Mouse (Mus musculus) natural killer cell, adult 2 months (primary cell): Measurements from ENCODE around the gene Pcsk6.
"Not testable (repeated sequence)": the region's sequence is repeated elsewhere in the genome, so short reads cannot be mapped to it uniquely, and the experiment has no call there.

Experiments
- DNase-seq, 2 experiments: peaks; one replicate each; pipeline ENCODE4 v3.0.0; 2022; ENCODE audit warnings: low spot score in 2 of 2

Gene Pcsk6

DNA sequence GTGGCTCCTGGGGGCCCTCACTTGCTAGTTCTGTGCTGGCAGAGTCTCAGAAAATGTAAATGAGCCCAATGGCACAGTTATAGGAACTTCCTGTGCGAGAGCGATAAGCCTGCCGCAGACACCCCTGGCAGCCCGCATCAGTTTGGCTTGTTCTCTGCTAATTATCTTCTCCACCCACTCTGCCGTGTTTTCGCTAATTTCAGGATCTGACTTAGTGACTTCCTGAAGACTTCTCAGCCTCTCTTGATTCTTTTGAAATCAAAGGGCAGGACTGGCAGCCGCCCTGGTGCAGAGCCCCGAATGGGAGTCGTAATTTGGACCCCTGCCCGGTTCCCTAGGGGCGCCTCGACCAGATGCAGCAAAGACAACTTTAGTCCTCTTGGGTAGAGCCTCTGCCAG, 19.8 kb downstream of the Pcsk6 start:
- DNase-seq = peak in 1 of 2 experiments; percentile 16

DNA sequence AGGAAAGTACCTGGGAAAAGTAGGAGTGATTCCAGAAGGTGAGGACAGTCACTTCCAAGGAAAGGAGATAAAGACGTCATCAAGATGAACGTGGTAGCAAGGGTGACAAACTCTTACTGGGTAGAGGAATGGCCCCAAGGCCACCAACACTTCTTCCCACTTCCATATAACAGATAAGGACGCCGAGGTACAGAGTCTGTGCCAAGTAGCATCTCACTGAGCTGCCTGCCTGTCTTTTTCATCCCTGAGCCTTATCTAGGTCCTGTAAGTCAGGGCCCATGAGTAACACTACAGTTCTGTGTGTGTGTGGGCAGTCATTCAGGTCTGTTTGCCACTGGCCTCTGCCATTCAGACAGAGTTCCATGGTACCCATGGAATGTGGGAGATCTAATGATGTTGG, 23.4 kb downstream of the Pcsk6 start:
- DNase-seq = no peak

DNA sequence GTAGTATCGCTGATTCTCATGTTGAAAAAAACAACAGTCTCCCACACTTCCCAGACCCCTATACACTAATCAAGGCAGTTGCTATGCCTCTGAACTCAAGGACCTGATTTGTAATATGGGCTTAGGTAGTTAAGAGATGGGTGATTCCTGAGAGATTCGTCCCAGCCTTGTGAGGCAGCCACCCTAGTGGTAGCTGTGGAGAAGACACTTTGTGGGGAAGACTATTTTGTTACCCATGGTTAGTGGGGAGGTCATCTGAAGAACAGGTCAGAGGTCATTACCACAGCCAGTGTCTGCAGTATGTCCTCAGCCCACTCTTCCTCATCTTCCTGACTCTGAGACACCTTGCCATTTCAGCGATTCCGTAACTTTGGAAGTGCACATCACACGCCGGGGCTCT, 24.3 kb downstream of the Pcsk6 start:
- DNase-seq = no peak

DNA sequence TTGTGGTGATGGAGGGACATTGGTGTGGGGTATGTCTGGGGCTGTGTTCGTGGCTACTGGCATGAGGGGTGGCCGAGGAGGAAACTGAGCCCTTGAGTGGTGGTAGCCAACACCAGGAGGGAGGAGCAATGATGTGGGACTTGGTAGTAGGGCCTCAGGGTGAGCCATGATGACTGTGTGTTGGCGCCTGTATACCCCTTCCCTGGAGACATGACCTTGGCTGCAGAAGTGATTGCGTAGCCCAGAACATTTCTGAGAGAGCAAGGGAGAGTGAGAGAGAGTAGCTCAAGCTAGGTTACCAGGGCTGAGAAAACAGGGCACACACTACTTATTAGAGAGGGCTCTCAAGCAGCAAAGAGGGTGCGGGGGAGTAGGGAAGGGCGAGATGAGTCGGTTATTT, 30.3 kb downstream of the Pcsk6 start:
- DNase-seq = no peak

DNA sequence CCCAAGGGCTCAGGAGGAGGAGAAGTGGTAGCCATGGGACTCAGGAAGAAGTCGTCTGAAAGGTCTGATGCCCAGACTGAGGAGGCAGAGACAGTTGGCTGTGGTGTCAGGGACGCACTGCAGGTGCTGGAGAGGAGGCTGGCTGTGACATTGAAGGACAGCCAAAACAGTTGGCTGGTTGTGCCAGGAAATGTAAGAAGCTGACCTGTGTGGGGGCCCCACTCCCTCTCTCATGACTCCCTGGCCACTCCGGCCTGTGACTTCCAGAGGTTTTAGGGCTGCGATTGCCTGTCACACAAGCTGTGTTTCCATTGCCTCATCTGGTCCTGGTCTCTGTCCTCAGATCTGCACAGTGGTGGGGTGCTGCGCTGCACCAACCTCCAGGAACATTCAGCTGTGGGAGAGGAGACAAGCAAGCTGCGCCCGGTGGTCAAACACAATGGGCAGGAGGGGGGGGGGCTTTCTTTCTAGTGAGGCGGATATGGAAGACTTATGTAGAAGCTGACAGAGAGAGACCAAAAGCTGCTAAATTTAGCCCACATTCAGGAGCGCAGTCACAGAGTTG, 30.8 kb downstream of the Pcsk6 start:
- DNase-seq = no peak

DNA sequence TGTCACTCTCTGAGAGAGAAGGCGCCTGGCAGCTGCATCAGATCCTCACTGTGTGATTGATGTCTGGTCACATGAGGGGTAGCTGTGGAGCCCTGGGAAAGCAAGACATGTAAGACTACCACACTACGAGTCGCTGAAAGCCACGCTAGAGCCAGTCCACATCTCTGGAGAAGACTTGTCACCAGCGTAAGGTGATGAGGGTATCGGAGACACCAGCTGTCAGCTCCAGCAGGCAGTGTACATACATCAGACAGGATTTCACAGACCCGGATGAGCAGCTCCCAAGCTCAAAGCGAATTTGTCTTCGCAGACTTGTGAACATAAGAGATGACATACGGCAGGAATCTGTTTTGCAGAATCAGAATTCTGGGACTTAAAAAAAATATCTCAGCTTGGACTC, 32.0 kb downstream of the Pcsk6 start:
- DNase-seq = no peak

DNA sequence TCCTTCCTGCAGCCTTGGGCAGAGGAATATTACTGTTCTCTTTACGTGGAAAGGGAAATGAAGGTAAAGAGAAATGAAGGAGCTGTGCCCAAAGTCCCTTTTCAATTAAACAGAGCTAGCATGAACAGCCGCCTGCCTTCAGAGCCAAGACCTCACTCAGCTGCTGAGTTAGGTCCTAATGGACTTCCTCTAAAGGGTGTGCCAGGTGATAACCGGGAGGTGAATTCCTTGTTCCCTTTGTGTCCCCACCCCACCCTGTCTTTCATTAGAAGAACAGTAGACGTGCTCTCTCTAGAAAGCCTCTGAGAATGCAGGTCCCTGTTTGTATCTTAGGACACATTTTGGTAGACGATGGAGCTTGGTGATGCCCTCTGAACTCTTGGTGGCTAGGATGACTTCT, 33.7 kb downstream of the Pcsk6 start:
- DNase-seq = no peak

DNA sequence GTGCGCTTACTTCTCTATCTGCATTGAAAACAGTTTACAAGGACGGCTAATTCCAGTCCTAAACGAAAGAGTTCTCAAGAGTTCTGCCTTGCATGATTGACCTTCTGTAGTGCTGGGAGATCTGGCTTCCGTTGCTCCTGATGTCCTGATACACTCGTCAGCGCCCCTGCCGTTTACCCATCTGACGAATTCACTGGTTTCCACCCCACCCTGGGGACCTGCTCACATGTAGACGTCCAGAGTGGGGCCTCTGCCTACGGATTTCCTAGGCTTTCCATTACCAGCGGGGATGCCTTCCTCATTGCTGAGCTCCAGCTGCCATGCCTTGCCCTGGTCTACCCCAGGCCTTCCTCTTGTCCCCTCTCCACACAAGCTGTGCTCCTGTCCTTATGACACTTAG, 39.7 kb downstream of the Pcsk6 start:
- no peak for DNase-seq

DNA sequence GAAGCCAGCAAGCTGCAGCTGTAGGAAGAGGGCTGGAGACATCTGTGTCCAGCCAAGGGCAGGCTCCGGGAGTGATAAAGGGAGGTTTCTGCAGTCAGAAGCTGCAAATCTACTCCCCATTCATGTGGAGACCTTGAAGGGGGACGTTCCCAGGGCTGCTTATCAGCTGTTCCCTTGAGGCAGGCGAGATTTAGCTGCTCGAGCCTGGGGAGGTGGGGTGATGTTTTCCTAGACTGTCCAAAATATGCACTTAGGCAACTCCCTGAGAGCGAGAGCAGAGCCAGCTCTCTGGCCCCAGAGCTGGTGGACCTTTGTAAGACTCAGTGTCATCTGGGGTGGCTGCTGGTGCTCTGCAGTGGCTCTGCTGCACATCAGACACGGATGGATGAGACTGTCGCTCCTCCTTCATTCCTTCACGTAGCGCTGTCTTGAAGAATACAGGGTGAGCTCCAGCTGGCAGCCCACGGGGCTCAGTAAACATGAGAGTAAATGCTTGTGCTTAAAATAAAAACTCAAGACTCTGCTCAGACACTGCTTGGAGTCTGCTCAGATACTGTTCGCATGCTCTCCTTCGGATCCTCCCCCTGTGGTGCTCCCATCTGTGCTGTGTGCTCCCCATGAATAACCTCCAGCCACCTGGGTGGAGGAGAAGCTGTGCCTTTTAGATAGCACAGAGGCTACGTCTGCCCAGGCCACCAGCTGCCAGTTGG, 41.1 kb downstream of the Pcsk6 start:
- DNase-seq = no peak

DNA sequence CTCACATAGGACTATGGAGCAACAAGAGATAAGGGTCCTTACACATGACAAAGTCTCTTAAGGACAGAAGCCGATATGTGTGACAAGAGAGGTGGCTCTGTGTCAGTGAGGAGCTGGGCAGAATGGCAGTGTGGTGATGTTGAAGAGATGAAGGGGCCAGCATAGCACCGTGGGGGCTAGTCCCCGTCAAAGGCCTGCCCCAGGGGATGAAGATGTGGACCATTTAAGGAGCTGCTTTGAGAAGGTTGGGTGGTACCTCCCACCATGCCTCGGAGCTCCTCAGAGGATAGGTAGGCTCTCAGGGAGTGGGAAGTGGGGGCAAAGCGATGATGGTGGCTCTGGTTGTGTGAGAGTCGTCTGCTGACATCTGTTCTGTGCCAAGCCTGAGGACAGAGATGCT, 41.9 kb downstream of the Pcsk6 start:
- no peak for DNase-seq

DNA sequence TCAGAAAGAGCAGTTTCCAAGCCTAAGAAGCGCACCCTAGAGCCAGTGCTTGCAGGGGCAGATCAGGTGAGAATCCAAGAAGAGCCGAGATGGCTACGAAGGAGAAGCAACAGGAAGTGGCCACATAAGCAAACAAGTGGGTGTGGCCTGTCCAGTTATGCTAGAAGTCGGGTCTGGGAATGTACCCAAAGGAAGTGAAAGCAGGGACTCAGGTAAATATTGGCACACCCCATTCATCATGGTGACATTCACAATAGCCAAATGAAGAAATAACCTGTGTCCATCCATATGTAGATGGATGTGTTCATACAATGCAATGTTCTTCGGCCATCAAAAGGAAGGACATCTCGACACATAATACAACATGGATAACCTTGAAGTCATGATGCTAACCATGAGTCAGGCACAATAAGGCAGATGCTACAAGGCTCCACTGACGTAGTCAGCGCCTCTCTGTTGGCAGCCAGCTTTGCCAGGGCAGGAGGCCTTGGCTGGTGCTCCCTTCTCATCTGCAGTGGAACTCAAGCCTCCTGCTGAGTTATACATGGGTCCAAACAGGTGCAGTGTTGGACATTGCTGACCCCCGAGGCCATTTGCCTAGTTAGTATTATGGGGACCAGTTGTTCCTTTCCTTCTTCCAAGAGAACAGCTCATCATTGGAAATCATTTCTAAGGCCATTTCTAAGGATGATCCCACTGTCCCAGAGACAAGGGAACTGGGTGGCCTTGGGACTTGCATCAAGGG, 45.2 kb downstream of the Pcsk6 start:
- no peak for DNase-seq

DNA sequence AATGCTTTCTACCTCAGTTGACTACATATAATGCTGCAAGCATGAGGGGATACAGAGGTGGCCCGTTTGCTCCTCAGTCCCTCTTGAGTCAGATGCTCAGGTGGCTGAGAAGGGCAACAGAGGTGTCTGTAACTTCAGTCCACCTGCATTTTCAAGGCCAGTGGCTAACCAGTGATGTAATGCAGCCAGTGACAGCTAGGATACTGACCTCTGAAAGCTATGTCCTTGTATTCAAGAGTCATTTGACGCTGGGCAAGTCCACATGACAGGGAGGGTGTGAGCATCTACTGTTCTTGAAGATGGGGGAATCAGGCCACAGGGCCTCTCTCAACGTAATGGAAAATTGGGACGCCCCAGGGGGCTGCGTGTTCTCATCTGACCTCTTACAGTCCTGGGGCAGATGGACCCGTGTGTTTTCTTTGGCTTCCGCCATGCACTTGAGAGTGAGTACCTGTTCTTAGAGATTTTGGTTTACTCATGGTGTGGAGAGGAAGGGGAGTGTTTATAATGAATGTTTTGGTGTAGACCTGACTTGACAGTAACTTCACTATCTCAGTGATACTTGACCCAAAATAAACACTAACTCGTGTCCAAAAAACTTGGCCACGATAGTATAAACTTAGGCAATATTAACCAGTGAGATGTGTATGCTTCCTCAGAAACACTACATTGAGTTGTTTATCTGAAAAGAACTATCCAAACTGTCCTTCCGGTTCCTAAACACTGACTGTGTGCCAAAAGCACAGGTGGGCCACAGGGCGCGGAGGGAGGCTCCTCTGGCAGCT, 48.0 kb downstream of the Pcsk6 start:
- no peak for DNase-seq

DNA sequence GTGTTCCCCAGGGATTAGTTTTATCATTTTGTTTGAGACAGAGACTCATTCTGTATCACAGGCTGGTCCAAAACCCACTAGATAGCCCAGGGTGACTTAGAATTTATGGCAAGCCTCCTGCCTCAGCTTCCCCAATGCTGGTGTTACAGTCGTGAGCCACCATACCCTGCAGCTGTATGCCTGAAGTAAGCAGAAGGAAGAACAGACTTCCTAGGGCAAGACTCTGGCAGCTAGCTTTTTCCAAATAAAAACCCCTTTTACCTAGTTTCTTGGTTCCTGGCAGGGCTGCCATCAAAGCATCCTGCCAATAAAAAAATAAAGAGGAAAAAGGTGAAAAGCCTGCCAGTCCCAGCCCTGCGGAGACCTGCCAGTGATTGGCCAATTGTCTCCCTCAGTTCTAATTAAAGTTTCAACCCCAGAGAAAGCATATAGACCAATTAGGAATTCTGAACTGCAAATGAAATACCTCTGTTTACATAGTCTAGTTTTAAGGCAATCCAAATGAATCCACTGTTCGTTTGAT, 51.6 kb downstream of the Pcsk6 start:
- DNase-seq = no peak

DNA sequence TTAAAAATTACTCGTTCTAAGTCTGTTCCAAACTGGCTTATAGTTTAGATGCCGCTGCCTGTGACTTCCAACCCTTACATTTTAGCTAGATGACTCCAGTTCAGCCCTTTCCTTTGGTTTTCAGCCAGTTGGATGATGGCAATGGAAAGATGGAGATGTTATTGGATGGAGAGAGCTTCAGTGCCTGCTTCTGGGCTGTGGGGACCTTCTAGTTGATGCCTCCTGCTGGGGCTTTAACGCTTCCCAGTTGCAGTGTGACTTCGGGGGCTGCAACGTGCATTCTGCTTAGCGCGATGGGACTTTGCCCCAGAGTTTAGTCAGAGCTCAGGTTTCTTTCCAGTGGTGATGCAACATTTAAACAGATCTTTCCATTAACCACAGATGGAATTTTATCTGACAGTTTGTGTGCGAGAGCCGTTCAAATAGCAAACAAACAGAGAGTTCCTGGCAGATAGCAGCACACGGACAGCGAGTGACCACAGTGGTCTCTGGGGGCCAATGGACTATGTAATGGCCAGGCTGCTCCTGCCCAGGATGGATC, 53.3 kb downstream of the Pcsk6 start:
- no peak for DNase-seq

DNA sequence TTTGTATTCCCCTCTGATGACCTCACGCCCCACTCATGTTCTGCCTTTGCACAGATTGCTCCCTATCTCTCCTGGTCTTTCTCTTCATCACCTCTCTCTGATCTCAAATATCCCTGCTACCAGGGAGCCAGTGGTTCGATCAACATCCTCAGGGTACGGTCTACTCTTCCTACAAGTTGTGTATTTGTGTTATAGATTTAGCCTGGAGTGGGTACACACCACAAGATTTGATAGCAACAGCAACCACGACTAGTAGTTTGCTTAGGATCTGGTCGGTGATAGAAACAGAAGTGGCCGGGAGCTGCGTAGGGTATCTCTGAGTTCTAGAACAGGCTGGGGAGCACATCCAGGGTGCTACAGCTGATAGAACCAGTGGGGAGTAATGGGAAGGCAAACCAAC, 54.3 kb downstream of the Pcsk6 start:
- DNase-seq = no peak

DNA sequence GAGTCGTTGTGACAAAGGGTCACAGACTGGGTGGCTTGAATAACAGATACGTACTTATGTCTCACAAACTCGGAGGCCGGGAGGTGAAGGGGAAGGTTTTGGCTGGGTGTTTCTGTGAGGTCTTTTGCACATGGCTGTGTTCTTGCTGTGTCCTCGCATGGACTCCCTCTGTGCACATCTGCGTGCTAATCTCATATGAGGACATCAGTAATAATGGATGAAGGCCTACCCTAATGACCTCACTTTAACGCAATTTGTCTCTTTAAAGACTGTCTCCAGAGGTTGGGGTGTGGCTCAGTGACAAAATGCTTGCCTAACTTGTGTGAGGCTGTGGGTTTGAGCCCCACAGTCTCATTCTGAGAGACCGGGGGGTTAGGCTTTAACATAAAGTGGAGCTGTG, 55.0 kb downstream of the Pcsk6 start:
- no peak for DNase-seq

DNA sequence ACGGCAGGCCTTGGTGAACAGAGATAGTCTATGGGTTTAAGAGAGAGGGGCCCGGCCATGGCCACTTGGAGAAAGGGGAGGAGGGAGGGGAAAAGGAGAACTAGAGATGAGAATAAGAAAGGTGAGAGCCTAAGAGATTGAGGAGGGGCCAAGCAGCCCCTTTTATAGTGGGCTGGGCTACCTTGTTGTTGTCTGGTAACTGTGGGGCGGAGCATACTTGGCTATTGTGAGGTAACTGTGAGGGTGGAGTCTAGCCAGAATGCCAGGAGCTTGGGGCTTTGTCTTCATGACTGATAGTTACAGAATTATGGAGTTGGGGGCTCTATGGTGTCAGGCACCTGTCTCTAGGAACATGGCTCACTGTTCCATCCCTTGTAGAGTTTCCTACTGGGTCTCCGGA, 56.9 kb downstream of the Pcsk6 start:
- no peak for DNase-seq

DNA sequence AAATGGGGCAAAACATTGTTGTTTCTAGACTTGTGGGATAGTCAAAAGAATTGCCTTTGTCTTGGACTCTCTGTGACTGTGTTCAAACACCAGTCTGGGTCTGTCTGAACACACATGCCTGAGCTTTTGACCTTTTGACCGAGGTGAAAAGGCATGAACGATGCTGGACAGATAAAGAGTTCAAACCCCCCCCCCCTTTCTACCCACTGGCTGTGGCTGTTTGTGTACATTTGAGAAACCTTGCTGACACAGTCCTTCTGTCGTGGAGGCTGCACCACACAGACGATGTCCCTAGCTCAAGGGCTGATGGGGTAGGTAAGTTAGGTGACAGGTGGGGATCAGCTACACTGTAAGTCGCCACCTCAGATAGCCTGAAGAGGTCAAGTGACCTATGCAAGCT, 67.9 kb downstream of the Pcsk6 start:
- no peak for DNase-seq

DNA sequence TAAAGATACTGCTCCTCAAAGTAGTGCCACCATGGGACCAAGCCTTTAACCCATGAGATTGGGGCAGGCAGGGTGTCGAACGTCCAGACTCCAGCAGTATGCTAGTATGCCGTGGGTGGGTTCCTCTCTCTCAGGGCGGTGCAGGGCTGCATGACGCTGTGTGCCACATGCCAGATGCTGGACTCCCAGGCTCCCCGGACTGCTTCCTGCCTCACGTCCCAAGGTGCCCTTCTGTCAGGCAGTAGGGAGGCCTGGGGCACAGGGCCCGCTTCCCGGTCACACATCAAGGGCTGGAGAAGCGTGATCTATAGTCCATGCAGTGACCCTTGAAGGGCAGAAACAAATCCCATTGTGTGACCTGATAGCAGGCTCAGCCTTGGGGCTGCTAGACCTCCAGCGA, 68.9 kb downstream of the Pcsk6 start:
- DNase-seq = no peak

DNA sequence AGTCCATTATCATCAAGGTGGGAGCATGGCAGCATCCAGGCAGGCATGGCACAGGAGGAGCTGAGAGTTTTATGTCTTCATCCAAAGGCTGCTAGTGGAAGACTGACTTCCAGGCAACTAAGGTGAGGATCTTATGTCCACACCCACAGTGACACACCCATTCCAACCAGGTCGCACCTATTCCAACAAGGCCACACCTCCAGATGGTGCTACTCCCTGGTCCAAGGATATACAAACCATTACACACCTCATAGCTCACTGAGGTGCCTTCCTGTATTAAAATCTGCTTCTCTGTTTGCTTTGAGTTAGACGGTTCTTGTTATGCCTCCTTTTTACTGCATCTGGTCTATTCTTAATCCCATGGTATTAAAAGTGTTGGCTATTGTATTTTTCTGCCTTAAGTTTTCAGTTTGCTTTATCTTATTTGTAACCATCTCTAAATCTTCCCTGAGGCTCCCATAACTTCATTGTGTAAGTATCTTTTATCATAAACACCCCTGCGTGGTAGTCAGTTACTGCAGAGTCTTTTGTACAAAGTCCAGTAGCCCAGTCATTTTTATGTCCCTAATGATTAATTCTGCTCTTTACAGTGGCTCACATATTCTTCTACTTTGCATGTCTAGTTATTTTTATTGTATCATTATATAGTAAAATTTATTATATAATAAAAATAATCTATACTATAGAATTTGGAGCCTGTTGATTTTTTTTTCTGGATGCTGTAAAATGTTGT, 72.9 kb downstream of the Pcsk6 start:
- DNase-seq = not testable (repeated sequence)

DNA sequence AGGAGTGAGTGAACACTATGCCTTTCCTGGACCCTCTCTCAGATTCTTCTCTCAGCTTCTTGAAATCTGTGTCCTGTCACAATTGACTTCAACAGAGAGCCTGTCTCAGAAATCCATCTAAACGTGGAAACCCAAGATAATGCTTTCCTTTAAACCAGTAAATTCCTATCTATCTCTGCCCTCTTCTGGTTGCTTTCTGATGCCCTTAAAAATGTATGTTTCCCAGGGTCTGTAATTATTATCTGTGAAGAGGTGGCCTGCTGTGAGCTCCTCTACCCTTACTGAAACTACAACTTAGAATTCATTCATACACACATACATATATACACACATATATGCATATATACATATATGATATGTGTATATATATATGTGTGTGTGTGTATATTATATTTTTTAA, 73.7 kb downstream of the Pcsk6 start:
- no peak for DNase-seq
